Mouse (Mus musculus): ENCODE results near the gene Nucb1. TPM values are rescaled to one million over a fixed set of nuclear protein-coding genes. Genes with fewer than 3 reads are reported as not detected.
"Not testable (repeated sequence)": the region's sequence is repeated elsewhere in the genome, so short reads cannot be mapped to it uniquely, and the experiment has no call there.

Nucb1 gene
- polyA plus RNA-seq, 1 experiment = 296 TPM

- H3K4me3 ChIP-seq (ENCODE audit: insufficient read depth, low read length) = no peak overlapping the region
- TF ChIP-seq CTCF (IDR thresholded peaks at IDR 0.05; ENCODE audit: low read depth, low read length) = no peak
- no peak for TF ChIP-seq POLR2A (IDR thresholded peaks at IDR 0.05; ENCODE audit: borderline replicate concordance, low read depth, low read length)
- H3K27ac ChIP-seq (ENCODE audit: insufficient read depth, low read depth, low read length) = no peak overlapping the region
- H3K4me1 ChIP-seq (ENCODE audit: control insufficient read depth, insufficient read depth, low read length) = no peaks in the 10 kb centered on the region
Observed at GRCm38 (mm10) chr7:45544525-45544924, 34.3 kb upstream of the Nucb1 start.

- no peak for TF ChIP-seq POLR2A (IDR thresholded peaks at IDR 0.05; ENCODE audit: borderline replicate concordance, low read depth, low read length)
- no peak for TF ChIP-seq CTCF (IDR thresholded peaks at IDR 0.05; ENCODE audit: low read depth, low read length)
- H3K4me1 ChIP-seq (ENCODE audit: control insufficient read depth, insufficient read depth, low read length) = peaks cover 11% of the 10 kb centered on the region
Observed at GRCm38 (mm10) chr7:45540213-45540612, 30.0 kb upstream of the Nucb1 start.

GRCm38 (mm10) chr7:45539095-45539494 is 28.9 kb upstream of the Nucb1 start:
- Histone ChIP-seq H3K4me3 (ENCODE audit: insufficient read depth, low read length) (no peak overlapping the region), H3K27ac (ENCODE audit: insufficient read depth, low read depth, low read length) (no peak overlapping the region)
- TF ChIP-seq CTCF (IDR thresholded peaks at IDR 0.05; ENCODE audit: low read depth, low read length) (no peak), POLR2A (IDR thresholded peaks at IDR 0.05; ENCODE audit: borderline replicate concordance, low read depth, low read length) (no peak)

More at GRCm38 (mm10) chr7:45540213-45540612, 30.0 kb upstream of the Nucb1 start:
- Histone ChIP-seq H3K4me3 (ENCODE audit: insufficient read depth, low read length) (no peak overlapping the region), H3K27ac (ENCODE audit: insufficient read depth, low read depth, low read length) (no peak overlapping the region)

GRCm38 (mm10) chr7:45538163-45539041 is 28.2 kb upstream of the Nucb1 start:
- peak overlapping the region; percentile 32; the same call in 1 of the 2 replicates for H3K27ac ChIP-seq (ENCODE audit: insufficient read depth, low read depth, low read length)
- no peak for TF ChIP-seq CTCF (IDR thresholded peaks at IDR 0.05; ENCODE audit: low read depth, low read length)
- no peak for TF ChIP-seq POLR2A (IDR thresholded peaks at IDR 0.05; ENCODE audit: borderline replicate concordance, low read depth, low read length)
- H3K4me1 ChIP-seq (ENCODE audit: control insufficient read depth, insufficient read depth, low read length) = peaks cover 12% of the 10 kb centered on the region
- peak overlapping the region; percentile 66 for H3K4me3 ChIP-seq (ENCODE audit: insufficient read depth, low read length)

More at GRCm38 (mm10) chr7:45539095-45539494, 28.9 kb upstream of the Nucb1 start:
- peaks cover 12% of the 10 kb centered on the region for H3K4me1 ChIP-seq (ENCODE audit: control insufficient read depth, insufficient read depth, low read length)

GRCm38 (mm10) chr7:45537602-45538001 is 27.4 kb upstream of the Nucb1 start:
- Histone ChIP-seq H3K4me3 (ENCODE audit: insufficient read depth, low read length) (peak overlapping the region; percentile 66), H3K4me1 (ENCODE audit: control insufficient read depth, insufficient read depth, low read length) (peaks cover 12% of the 10 kb centered on the region), H3K27ac (ENCODE audit: insufficient read depth, low read depth, low read length) (no peak overlapping the region)
- TF ChIP-seq POLR2A (IDR thresholded peaks at IDR 0.05; ENCODE audit: borderline replicate concordance, low read depth, low read length) = no peak
- TF ChIP-seq CTCF (IDR thresholded peaks at IDR 0.05; ENCODE audit: low read depth, low read length) = no peak

- Histone ChIP-seq H3K4me1 (ENCODE audit: control insufficient read depth, insufficient read depth, low read length) (peaks cover 12% of the 10 kb centered on the region), H3K4me3 (ENCODE audit: insufficient read depth, low read length) (no peak overlapping the region), H3K27ac (ENCODE audit: insufficient read depth, low read depth, low read length) (peak overlapping the region; percentile 97)
- TF ChIP-seq CTCF (IDR thresholded peaks at IDR 0.05; ENCODE audit: low read depth, low read length) (no peak), POLR2A (IDR thresholded peaks at IDR 0.05; ENCODE audit: borderline replicate concordance, low read depth, low read length) (no peak)
Observed at GRCm38 (mm10) chr7:45535676-45536075, 25.5 kb upstream of the Nucb1 start.

GRCm38 (mm10) chr7:45530643-45531042 is 20.4 kb upstream of the Nucb1 start:
- TF ChIP-seq POLR2A (IDR thresholded peaks at IDR 0.05; ENCODE audit: borderline replicate concordance, low read depth, low read length) (no peak), CTCF (IDR thresholded peaks at IDR 0.05; ENCODE audit: low read depth, low read length) (no peak)

GRCm38 (mm10) chr7:45529461-45529860 is 19.3 kb upstream of the Nucb1 start:
- TF ChIP-seq POLR2A (IDR thresholded peaks at IDR 0.05; ENCODE audit: borderline replicate concordance, low read depth, low read length) (no peak), CTCF (IDR thresholded peaks at IDR 0.05; ENCODE audit: low read depth, low read length) (no peak)
- peaks cover 25% of the 10 kb centered on the region for H3K4me1 ChIP-seq (ENCODE audit: control insufficient read depth, insufficient read depth, low read length)
- H3K27ac ChIP-seq (ENCODE audit: insufficient read depth, low read depth, low read length) = peak overlapping the region; percentile 76

More at GRCm38 (mm10) chr7:45530643-45531042, 20.4 kb upstream of the Nucb1 start:
- Histone ChIP-seq H3K27ac (ENCODE audit: insufficient read depth, low read depth, low read length) (no peak overlapping the region), H3K4me1 (ENCODE audit: control insufficient read depth, insufficient read depth, low read length) (peaks cover 31% of the 10 kb centered on the region), H3K4me3 (ENCODE audit: insufficient read depth, low read length) (no peak overlapping the region)

GRCm38 (mm10) chr7:45527169-45527568 is 17.0 kb upstream of the Nucb1 start:
- H3K4me1 ChIP-seq (ENCODE audit: control insufficient read depth, insufficient read depth, low read length) = peaks cover 30% of the 10 kb centered on the region
- not testable (repeated sequence) for H3K4me3 ChIP-seq (ENCODE audit: insufficient read depth, low read length)
- H3K27ac ChIP-seq (ENCODE audit: insufficient read depth, low read depth, low read length) = peak overlapping the region; percentile 74; the same call in 1 of the 2 replicates

More at GRCm38 (mm10) chr7:45529461-45529860, 19.3 kb upstream of the Nucb1 start:
- H3K4me3 ChIP-seq (ENCODE audit: insufficient read depth, low read length) = peak overlapping the region; percentile 18; the same call in 1 of the 2 replicates

GRCm38 (mm10) chr7:45526474-45527120 is 16.4 kb upstream of the Nucb1 start:
- peaks cover 31% of the 10 kb centered on the region for H3K4me1 ChIP-seq (ENCODE audit: control insufficient read depth, insufficient read depth, low read length)
- peak overlapping the region; percentile 77 for H3K4me3 ChIP-seq (ENCODE audit: insufficient read depth, low read length)
- H3K27ac ChIP-seq (ENCODE audit: insufficient read depth, low read depth, low read length) = peak overlapping the region; percentile 74
- TF ChIP-seq CTCF (IDR thresholded peaks at IDR 0.05; ENCODE audit: low read depth, low read length) (no peak), POLR2A (IDR thresholded peaks at IDR 0.05; ENCODE audit: borderline replicate concordance, low read depth, low read length) (no peak)

Data from bone marrow macrophage, adult 2 months (primary cell).